Mouse (Mus musculus) induced T-regulatory cell, adult 2 months (primary cell): Measurements from ENCODE around the gene Prkn.

Source experiments
- DNase-seq: peaks from one replicate; pipeline ENCODE4 v3.0.0-alpha.2; 2012; ENCODE audit warnings: low read depth

Gene Prkn

DNA sequence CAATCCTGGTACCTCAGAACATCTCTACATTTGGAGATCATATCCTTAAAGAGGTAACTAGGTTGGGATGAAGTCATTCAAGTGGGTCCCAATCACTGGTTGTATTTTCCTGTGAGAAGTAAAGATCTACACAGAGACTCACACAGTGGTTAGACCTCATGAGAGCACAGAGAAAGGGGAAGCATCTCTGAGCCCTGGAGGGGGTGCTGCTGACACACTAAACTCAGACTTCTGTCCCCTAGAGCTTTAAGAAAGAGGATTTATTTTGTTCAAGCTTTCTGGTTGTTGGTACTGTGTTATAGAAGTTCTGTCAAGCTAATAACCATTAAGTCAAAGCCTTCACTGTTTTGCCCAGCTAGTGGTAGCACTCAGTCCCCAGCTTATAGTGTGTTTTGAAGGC, 1259.2 kb downstream of the Prkn start:
- no peak for DNase-seq

DNA sequence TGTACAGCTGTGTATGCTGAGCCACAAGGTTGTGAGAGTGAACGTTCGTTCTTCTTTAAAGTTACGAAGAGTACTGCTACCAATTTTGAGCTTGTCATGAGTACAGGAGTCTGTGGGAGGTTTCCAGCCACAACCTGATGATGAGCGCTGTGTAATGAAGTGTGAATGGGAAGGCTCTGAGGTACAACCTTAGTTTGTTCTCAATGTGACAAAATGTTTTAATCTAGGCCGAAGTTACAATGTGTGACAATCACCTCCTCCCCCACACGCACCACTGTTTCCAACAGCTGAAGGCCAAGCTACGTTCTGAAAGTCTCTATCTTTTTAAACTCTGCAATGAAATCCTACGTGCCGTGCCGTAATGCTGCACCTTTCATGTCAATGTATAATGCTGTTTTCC, 1262.1 kb downstream of the Prkn start:
- no peak for DNase-seq

DNA sequence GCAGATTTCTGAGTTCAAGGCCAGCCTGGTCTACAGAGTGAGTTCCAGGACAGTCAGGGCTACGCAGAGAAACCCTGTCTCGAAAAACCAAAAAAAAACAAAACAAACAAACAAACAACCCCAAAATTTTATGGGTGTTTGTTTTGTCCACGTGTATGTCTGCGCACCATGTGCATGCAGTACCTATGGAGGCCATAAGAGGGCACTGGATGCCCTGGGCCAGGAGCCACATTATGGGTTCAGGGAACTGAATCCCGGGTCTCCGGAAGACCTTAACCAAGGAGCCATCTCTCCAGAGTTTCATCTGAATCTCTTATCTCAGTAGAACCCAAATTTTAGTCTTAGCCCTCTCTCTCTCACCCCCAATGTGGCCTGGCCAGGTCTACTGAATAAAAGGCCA, 1263.6 kb downstream of the Prkn start:
- DNase-seq: peak; percentile 61

GRCm38 (mm10) chr17:12104245-12104644, 1264.1 kb downstream of the Prkn start:
- DNase-seq: no peak

GRCm38 (mm10) chr17:12104690-12105089, 1264.5 kb downstream of the Prkn start:
- DNase-seq: no peak

DNA sequence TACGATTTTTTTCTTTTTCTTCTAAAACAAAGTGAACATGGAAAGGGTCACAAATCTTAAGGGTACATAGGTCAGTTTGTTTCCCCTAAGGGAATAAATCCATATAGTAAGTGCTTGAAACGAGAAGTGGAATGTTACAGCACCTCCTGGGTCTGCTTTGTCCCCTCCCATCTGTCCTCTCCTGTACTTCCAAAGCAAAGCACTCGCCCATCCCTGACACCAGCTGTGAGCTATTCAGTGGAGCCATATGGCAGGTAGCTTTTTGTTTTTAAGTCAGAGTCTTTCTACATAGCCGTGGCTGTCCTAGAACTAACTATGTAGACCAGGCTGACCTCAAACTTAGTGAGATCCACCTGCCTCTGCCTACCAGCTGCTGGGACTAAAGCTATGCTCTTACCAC, 1266.1 kb downstream of the Prkn start:
- DNase-seq: no peak
